Mouse (Mus musculus) CD4-positive naive resting alpha-beta T cell, adult 76 days (primary cell): ENCODE data around the gene Zfp97. TPM values are rescaled to one million over a fixed set of nuclear protein-coding genes. Genes with fewer than 3 reads are reported as not detected.

Source experiments
- total RNA-seq: library from RNA; stranded (reverse); gene quantifications from one replicate; pipeline ENCODE4 v1.2.4, GENCODE M21; 2023

Zfp97 gene
- 3.5 TPM for total RNA-seq

DNA sequence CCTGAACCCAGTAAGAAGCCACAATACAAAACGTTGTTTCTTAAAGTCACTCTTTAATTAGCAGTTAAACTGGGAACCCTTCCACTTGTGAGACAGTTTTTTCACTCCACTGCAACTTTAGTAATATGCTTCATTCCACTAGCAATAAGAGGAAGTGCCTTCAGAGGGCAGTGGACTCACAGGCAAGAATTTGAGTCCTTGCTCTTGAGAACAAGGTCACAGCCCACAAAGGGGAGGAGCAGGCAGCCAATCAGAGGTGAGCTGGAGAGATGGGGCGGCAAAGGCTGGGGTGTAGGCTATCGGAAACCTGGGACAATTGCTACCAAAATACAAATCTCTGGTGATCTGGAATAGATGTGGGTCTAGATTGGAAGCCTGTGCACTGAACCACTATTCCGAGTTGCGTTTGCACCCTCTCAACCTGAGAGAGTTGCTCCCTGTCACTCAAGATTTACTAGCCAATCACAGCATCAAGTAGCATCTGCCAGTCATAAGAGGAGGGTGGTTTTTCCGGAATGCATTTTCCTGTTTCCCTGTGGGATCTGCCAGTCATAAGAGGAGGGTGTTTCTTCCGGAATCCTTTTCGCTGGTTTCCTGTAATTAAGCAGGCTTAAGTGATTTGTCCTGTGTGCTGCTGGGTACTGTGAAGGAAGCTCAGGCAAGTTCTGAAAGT, at the start of gene Zfp97:
TSS of gene Zfp97 (plus strand) at position 586 of the 673 bp plus-strand sequence.

Other genes starting within 250 kb of the Zfp97 start
- gene Zfp960, start 57.3 kb upstream of the Zfp97 start, total RNA-seq, result 2.0 TPM